19 mouse cellular contexts compared by ENCODE assay signal in the genomic region with DNA sequence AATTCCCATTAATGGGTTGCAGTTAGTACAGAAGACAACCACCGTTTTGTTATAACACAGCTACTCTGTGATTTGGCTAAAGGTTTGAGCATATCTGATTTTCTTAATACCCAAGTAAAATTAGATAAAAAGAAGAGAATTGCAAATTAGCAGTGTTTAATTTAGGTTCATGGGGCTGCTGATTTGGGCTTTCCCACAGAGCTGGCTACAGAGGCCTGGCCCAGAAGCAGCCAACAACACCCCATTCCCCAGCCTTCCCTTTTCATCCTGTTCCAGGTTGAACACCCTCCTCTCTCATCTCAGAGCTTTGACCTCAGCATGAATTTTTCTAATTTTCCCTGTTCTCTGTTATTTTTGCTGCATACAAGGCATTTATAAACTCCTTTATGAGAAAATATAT.
"Had no signal": no experiment of that assay in that cellular context is flagged by ENCODE, and none has a peak within 500 bp of the region (broad histone marks: within the 10 kb centered on the region; RNA-seq: fewer than 3 reads in every experiment).

No protein-coding gene starts in this region.

- H3K4me2 ChIP-seq: lung, embryonic 14.5 days; midbrain, embryonic 13.5 days; midbrain, embryonic 15.5 days; neural tube, embryonic 13.5 days; neural tube, embryonic 15.5 days; stomach, embryonic 15.5 days had no signal

- H3K9ac ChIP-seq: lung, embryonic 14.5 days; midbrain, embryonic 13.5 days; midbrain, embryonic 15.5 days; neural tube, embryonic 13.5 days; neural tube, embryonic 15.5 days; stomach, embryonic 15.5 days had no signal

- H3K27me3 ChIP-seq: midbrain, embryonic 13.5 days; midbrain, embryonic 15.5 days; neural tube, embryonic 13.5 days; neural tube, embryonic 15.5 days; stomach, embryonic 15.5 days had no signal

- H3K9me3 ChIP-seq: midbrain, embryonic 10.5 days; midbrain, embryonic 13.5 days; midbrain, embryonic 15.5 days; neural tube, embryonic 13.5 days; neural tube, embryonic 15.5 days; stomach, embryonic 15.5 days had no signal

- H3K27ac ChIP-seq: midbrain, embryonic 10.5 days; midbrain, embryonic 13.5 days; midbrain, embryonic 15.5 days; neural tube, embryonic 13.5 days; neural tube, embryonic 15.5 days; stomach, embryonic 15.5 days; stomach, postnatal 0 days had no signal

- H3K36me3 ChIP-seq: midbrain, embryonic 10.5 days; midbrain, embryonic 13.5 days; midbrain, embryonic 15.5 days; neural tube, embryonic 13.5 days; neural tube, embryonic 15.5 days; stomach, embryonic 15.5 days had no signal

- DNase-seq: lung, adult 18-20 months; lung, embryonic 14.5 days; lung, postnatal 10 days; lung, postnatal 4 days; retina, postnatal 1 day; right cerebral cortex, postnatal 25 days; right cerebral cortex, postnatal 4 days; spleen, adult 18-20 months; thymus, adult 2 months; thymus, postnatal 25 days; thymus, postnatal 4 days had no signal

- H3K4me1 ChIP-seq: stomach, embryonic 15.5 days had no signal

- H3K4me3 ChIP-seq: midbrain, embryonic 10.5 days; midbrain, embryonic 13.5 days; midbrain, embryonic 15.5 days; myocyte; neural tube, embryonic 13.5 days; neural tube, embryonic 15.5 days; stomach, embryonic 15.5 days had no signal
